8 mouse cellular contexts compared by ENCODE assay signal in the genomic region with DNA sequence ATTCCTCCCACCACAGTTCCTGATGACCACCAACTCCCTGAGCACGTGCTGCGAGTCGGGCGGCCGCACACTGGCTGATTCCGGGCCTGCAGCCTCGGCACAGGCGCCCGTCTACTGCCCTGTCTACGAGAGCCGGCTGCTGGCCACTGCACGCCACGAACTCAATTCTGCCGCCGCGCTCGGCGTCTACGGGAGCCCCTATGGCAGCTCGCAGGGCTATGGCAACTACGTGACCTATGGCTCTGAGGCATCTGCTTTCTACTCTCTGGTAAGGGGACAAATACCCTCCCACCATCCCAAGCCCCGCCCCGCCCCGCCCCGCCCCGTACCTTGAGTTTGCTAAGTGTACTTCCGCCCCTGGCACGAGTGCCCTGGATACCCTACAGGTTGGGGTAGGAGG. TPM values are rescaled to one million over a fixed set of nuclear protein-coding genes. Genes with fewer than 3 reads are reported as not detected.
DNase-seq lines count a peak whose midpoint lies in the region; ATAC-seq and TF ChIP-seq lines count a peak whose summit lies in the region.

No protein-coding gene starts in this region.

- no peak for DNase-seq in lung, adult 2 months
- DNase-seq in heart, postnatal 4 days, result peak; percentile 52
- DNase-seq in Muller cell, postnatal 12 days (ENCODE audit: inconsistent ontology term), result no peak
- DNase-seq in frontal cortex, postnatal 14 days (ENCODE audit: low spot score in 2 of 2), result no peak
- DNase-seq in right cerebral cortex, adult 2 months (ENCODE audit: low spot score in 2 of 2), result no peak

- WGBS in lung, embryonic 15.5 days, result 1% methylated on average over 27 of the region's 28 CpGs
- WGBS in lung, adult 2 months, result 5% methylated on average over 28 of the region's 28 CpGs
- WGBS in limb, embryonic 15.5 days, result 4% methylated on average over 28 of the region's 28 CpGs
- WGBS in stomach, embryonic 16.5 days, result 1% methylated on average over 28 of the region's 28 CpGs

- peak; percentile 25; the same call in 1 of the 2 replicates for ATAC-seq in lung, embryonic 15.5 days (ENCODE audit: borderline replicate concordance, extremely low read depth, low FRiP score, low TSS enrichment)
- no peak for ATAC-seq in limb, embryonic 15.5 days (ENCODE audit: insufficient number of reproducible peaks, low FRiP score, low TSS enrichment, low read depth)
- peak; percentile 45; the same call in 1 of the 2 replicates for ATAC-seq in stomach, embryonic 16.5 days (ENCODE audit: insufficient read depth, low FRiP score)

- H3K9me3 ChIP-seq in lung, embryonic 15.5 days, result no peaks in the 10 kb centered on the region
- no peaks in the 10 kb centered on the region for H3K9me3 ChIP-seq in limb, embryonic 15.5 days
- no peaks in the 10 kb centered on the region for H3K9me3 ChIP-seq in stomach, embryonic 16.5 days (replicated peaks; ENCODE audit: control insufficient read depth, low read length)

- H3K4me2 ChIP-seq in lung, embryonic 15.5 days, result peak overlapping the region; percentile 53
- H3K4me2 ChIP-seq in limb, embryonic 15.5 days, result peak overlapping the region; percentile 41
- peak overlapping the region; percentile 53 for H3K4me2 ChIP-seq in stomach, embryonic 16.5 days (ENCODE audit: low read depth, low read length)

- no peak for TF ChIP-seq CTCF in lung, adult 2 months (IDR thresholded peaks at IDR 0.05; ENCODE audit: insufficient read depth, low read length)

- peak overlapping the region; percentile 27 for H3K4me3 ChIP-seq in lung, embryonic 15.5 days
- H3K4me3 ChIP-seq in lung, adult 2 months (replicated peaks; ENCODE audit: extremely low read depth, low read depth, low read length), result no peak overlapping the region
- H3K4me3 ChIP-seq in limb, embryonic 15.5 days, result peak overlapping the region; percentile 22
- H3K4me3 ChIP-seq in stomach, embryonic 16.5 days (replicated peaks; ENCODE audit: low read length), result peak overlapping the region; percentile 35

- no peak overlapping the region for H3K9ac ChIP-seq in lung, embryonic 15.5 days
- no peak overlapping the region for H3K9ac ChIP-seq in limb, embryonic 15.5 days
- H3K9ac ChIP-seq in stomach, embryonic 16.5 days (ENCODE audit: low read length), result peak overlapping the region; percentile 39; the same call in 1 of the 2 replicates

- no peaks in the 10 kb centered on the region for H3K36me3 ChIP-seq in lung, embryonic 15.5 days
- no peaks in the 10 kb centered on the region for H3K36me3 ChIP-seq in limb, embryonic 15.5 days
- no peaks in the 10 kb centered on the region for H3K36me3 ChIP-seq in stomach, embryonic 16.5 days (ENCODE audit: control insufficient read depth, insufficient read depth, low read length)

- peaks cover 30% of the 10 kb centered on the region for H3K4me1 ChIP-seq in lung, embryonic 15.5 days
- H3K4me1 ChIP-seq in lung, adult 2 months (ENCODE audit: control insufficient read depth, insufficient read depth, low read length), result 0 out of 2 replicates have a peak, but pooled peaks cover 3% of the 10 kb centered on the region
- H3K4me1 ChIP-seq in limb, embryonic 15.5 days, result peaks cover 43% of the 10 kb centered on the region
- H3K4me1 ChIP-seq in stomach, embryonic 16.5 days (ENCODE audit: control insufficient read depth, insufficient read depth, low read length), result peaks cover 15% of the 10 kb centered on the region; the same call in 1 of the 2 replicates

- no peak overlapping the region for H3K27ac ChIP-seq in lung, embryonic 15.5 days
- no peak overlapping the region for H3K27ac ChIP-seq in limb, embryonic 15.5 days
- H3K27ac ChIP-seq in stomach, embryonic 16.5 days (ENCODE audit: low read length), result no peak overlapping the region

- H3K27me3 ChIP-seq in lung, embryonic 15.5 days, result peaks cover 99% of the 10 kb centered on the region
- H3K27me3 ChIP-seq in limb, embryonic 15.5 days, result peaks cover 99% of the 10 kb centered on the region
- H3K27me3 ChIP-seq in stomach, embryonic 16.5 days (ENCODE audit: control insufficient read depth, insufficient read depth, low read length), result peaks cover 95% of the 10 kb centered on the region

- no peak for TF ChIP-seq POLR2A in lung, adult 2 months (IDR thresholded peaks at IDR 0.05; ENCODE audit: borderline replicate concordance, extremely low read depth, low read depth, low read length)

RNA-seq across cellular contexts. Expression of gene Irx4, which starts 5.2 kb away (rescaled TPM):
- polyA plus RNA-seq in lung, embryonic 15.5 days (2015; fragmentation: Nextera tagmentation; extraction: Ambion mirVana), result 0.15 and 0.65 TPM in 2 replicates
- polyA plus RNA-seq in lung, adult 2 months (2012; rRNA removed), result not detected in 2 replicates
- 10 to 100 TPM; 53.3 to 64.3 TPM for total RNA-seq in heart, postnatal 4 days (2021)
- 8.7 and 9.5 TPM in 2 replicates for polyA plus RNA-seq in limb, embryonic 15.5 days (2015; fragmentation: Nextera tagmentation; extraction: Ambion mirVana)
- polyA plus RNA-seq in stomach, embryonic 16.5 days (2015; fragmentation: Nextera tagmentation; extraction: Ambion mirVana), result 0.05 and 0.12 TPM in 2 replicates
